In the genomic region with DNA sequence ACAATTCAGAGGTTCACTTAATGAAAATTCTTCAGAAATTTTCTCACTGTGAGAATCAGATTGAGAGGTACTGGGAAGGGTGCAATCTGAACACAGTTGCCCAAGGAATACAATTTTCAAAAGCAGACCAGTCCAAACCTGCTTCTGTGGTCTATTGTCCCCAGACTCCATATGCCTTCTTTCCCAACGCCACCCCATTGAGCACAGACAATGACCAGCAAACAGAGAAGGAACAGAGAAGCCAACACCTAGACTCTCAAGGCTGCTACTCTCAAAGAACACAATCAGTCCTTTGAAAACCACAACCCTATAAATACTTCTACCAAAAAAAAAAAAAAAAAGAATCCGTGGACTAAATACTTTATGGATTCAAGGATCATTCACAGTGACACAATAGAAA, we compare ENCODE assay signal across 34 mouse cellular contexts.
"Had no signal": no experiment of that assay in that cellular context is flagged by ENCODE, and none has a peak within 500 bp of the region (broad histone marks: within the 10 kb centered on the region; RNA-seq: fewer than 3 reads in every experiment).

No protein-coding gene starts in this region.

- H3K9me3 ChIP-seq: heart, embryonic 12.5 days; heart, embryonic 13.5 days; heart, embryonic 15.5 days; hindbrain, embryonic 10.5 days; hindbrain, embryonic 12.5 days; hindbrain, embryonic 13.5 days; hindbrain, embryonic 15.5 days; intestine, embryonic 15.5 days; kidney, embryonic 15.5 days had no signal

- H3K4me2 ChIP-seq: heart, embryonic 12.5 days; heart, embryonic 13.5 days; heart, embryonic 15.5 days; hindbrain, embryonic 12.5 days; hindbrain, embryonic 13.5 days; hindbrain, embryonic 14.5 days; hindbrain, embryonic 15.5 days; intestine, embryonic 15.5 days; kidney, embryonic 15.5 days had no signal

- H3K4me1 ChIP-seq: heart, embryonic 12.5 days; heart, embryonic 13.5 days; heart, embryonic 15.5 days; hindbrain, embryonic 10.5 days; hindbrain, embryonic 12.5 days; hindbrain, embryonic 13.5 days; hindbrain, embryonic 15.5 days; intestine, embryonic 15.5 days; kidney, embryonic 15.5 days had no signal

- H3K4me3 ChIP-seq: heart, embryonic 12.5 days; heart, embryonic 13.5 days; heart, embryonic 15.5 days; hindbrain, embryonic 10.5 days; hindbrain, embryonic 12.5 days; hindbrain, embryonic 13.5 days; hindbrain, embryonic 15.5 days; intestine, embryonic 15.5 days; kidney, embryonic 15.5 days; layer of hippocampus, adult 2 months; left cerebral cortex, adult 2 months had no signal

- H3K27me3 ChIP-seq: heart, embryonic 12.5 days; heart, embryonic 13.5 days; heart, embryonic 15.5 days; hindbrain, embryonic 12.5 days; hindbrain, embryonic 13.5 days; hindbrain, embryonic 15.5 days; intestine, embryonic 15.5 days; kidney, embryonic 15.5 days had no signal

- H3K27ac ChIP-seq: heart, embryonic 13.5 days; heart, embryonic 15.5 days; hindbrain, embryonic 10.5 days; hindbrain, embryonic 12.5 days; hindbrain, embryonic 13.5 days; hindbrain, embryonic 14.5 days; hindbrain, embryonic 15.5 days; hindbrain, postnatal 0 days; intestine, embryonic 15.5 days; kidney, embryonic 15.5 days; kidney, postnatal 0 days; layer of hippocampus, adult 2 months; left cerebral cortex, adult 2 months had no signal

- H3K9ac ChIP-seq: heart, embryonic 12.5 days; heart, embryonic 13.5 days; heart, embryonic 15.5 days; hindbrain, embryonic 12.5 days; hindbrain, embryonic 13.5 days; hindbrain, embryonic 14.5 days; hindbrain, embryonic 15.5 days; intestine, embryonic 15.5 days; kidney, embryonic 15.5 days had no signal

- ATAC-seq: hindbrain, embryonic 16.5 days; hindbrain, postnatal 0 days; inflammation-experienced regulatory T-cells, adult 6 months; intestine, embryonic 15.5 days; intestine, embryonic 16.5 days; intestine, postnatal 0 days had no signal

- H3K36me3 ChIP-seq: heart, embryonic 12.5 days; heart, embryonic 13.5 days; heart, embryonic 15.5 days; hindbrain, embryonic 10.5 days; hindbrain, embryonic 12.5 days; hindbrain, embryonic 13.5 days; hindbrain, embryonic 15.5 days; intestine, embryonic 15.5 days; kidney, embryonic 15.5 days had no signal

- DNase-seq: heart, postnatal 10 days; heart, postnatal 14 days; heart, postnatal 36 days; heart, postnatal 4 days; kidney, adult 11 months; kidney, adult 18-20 months; kidney, adult 2 months; kidney, adult 8-10 months; kidney, adult 9 months; kidney, postnatal 10 days; kidney, postnatal 14 days; kidney, postnatal 25 days; kidney, postnatal 36 days; kidney, postnatal 4 days; layer of hippocampus, adult 9-11 months; layer of hippocampus, postnatal 36 days had no signal
